Mouse (Mus musculus) liver, embryonic 11.5 days (tissue): ENCODE measurements around the gene Zmynd10. TPM values are rescaled to one million over a fixed set of nuclear protein-coding genes. Genes with fewer than 3 reads are reported as not detected.

Experiments used
- ATAC-seq: fragments of 200-750 bp; cut with Nextera tagmentation; replicated peaks from 2 replicates; pipeline ENCODE4 v1.8.0; 2017; ENCODE audit warnings: moderate number of reproducible peaks, mild to moderate bottlenecking, moderate TSS enrichment, moderate library complexity; ENCODE audit not compliant: low FRiP score
- DNase-seq: peaks from one replicate; pipeline ENCODE4 v3.0.0-alpha.2; 2017; ENCODE audit warnings: low spot score
- H3K27ac ChIP-seq: fragments of 300-500 bp; sonication (generic); 2 replicates; pipeline ENCODE4 v1.5.1; 2014; ENCODE audit warnings: mild to moderate bottlenecking, low read depth, low read length, control low read depth
- H3K27me3 ChIP-seq: fragments of 300-500 bp; sonication (generic); replicated peaks from 2 replicates; pipeline ENCODE4 v1.6.1; 2014; ENCODE audit warnings: low read length, mixed read lengths; ENCODE audit not compliant: control insufficient read depth, insufficient read depth
- H3K36me3 ChIP-seq: fragments of 300-500 bp; sonication (generic); 2 replicates; pipeline ENCODE4 v1.6.1; 2014; ENCODE audit warnings: mild to moderate bottlenecking, low read length, moderate library complexity, mixed read lengths; ENCODE audit not compliant: control insufficient read depth, insufficient read depth
- H3K4me1 ChIP-seq: fragments of 300-500 bp; sonication (generic); replicated peaks from 2 replicates; pipeline ENCODE4 v1.6.1; 2014; ENCODE audit warnings: low read length, mixed read lengths; ENCODE audit not compliant: control insufficient read depth, insufficient read depth
- H3K4me2 ChIP-seq: fragments of 300-500 bp; sonication (generic); 2 replicates; pipeline ENCODE4 v1.6.1; 2014; ENCODE audit warnings: mild to moderate bottlenecking, control low read depth, moderate library complexity
- H3K4me3 ChIP-seq: fragments of 300-500 bp; sonication (generic); 2 replicates; pipeline ENCODE4 v1.5.1; 2014; ENCODE audit warnings: low read depth, low read length, control low read depth
- H3K9ac ChIP-seq: fragments of 300-500 bp; sonication (generic); 2 replicates; pipeline ENCODE4 v1.6.1; 2014; ENCODE audit warnings: low read depth, low read length, control low read depth
- H3K9me3 ChIP-seq: fragments of 300-500 bp; sonication (generic); 2 replicates; pipeline ENCODE4 v1.6.1; 2016; ENCODE audit warnings: low read length, inconsistent platforms, mixed read lengths; ENCODE audit not compliant: control insufficient read depth
- WGBS: fragments of 180-500 bp; shearing (Covaris S2); extraction: QIAGEN DNeasy Blood & Tissue Kit; methylation state at CpG from one replicate; pipeline ENCODE4 v1.1.7; 2014; 5-methylcytosine and 5-hydroxymethylcytosine counted together
- polyA plus RNA-seq: library from polyadenylated mRNA; unstranded; fragments of >200 nt; fragmentation: Nextera tagmentation; extraction: Ambion mirVana; gene quantifications from 2 replicates; pipeline ENCODE4 v1.2.1, GENCODE M21; 2014

Gene Zmynd10
- polyA plus RNA-seq, 1 experiment from 2014 or later = 0.10 TPM

DNA sequence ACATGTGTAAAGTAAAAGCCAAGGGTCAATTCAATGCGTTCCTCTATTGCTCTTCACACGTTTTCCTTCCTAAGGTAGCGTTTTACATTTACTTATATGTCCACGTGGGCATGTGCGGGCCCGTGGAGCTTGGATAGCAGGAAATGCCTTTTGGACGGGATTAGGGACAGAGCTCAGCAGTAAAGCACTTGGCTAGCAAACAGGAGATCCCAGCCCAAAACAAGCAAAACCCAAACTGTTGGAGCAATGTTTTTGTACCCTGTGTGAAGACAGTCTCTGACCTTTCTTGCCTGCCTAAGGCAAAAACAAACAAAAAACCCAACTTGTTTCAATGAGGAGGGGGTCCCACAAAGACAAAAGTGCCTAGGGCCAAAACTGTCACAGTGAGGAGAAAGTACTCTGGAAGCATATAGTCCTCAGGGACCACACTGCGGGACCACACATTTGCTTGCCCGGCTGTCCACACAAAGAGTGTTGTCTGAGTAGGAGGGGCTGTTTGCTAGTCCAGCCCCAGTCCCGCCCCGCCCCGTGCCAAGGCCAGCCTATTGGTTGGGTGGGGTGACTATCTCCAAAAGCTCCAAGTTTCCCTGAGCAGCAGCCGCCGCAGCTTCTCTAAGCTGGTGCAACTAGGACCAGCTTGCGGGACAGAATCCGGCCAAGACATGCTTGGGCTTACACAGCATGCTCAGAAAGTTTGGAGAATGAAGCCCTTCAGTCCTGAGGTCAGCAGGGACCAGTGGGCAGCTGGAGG lies 29.4 kb downstream of the Zmynd10 start, which contains the start of gene Hyal1:
Gene Hyal1 (plus strand): TSS at position 571 of the 751 bp plus-strand sequence.
- H3K4me1 ChIP-seq = peaks cover 32% of the 10 kb centered on the region

DNA sequence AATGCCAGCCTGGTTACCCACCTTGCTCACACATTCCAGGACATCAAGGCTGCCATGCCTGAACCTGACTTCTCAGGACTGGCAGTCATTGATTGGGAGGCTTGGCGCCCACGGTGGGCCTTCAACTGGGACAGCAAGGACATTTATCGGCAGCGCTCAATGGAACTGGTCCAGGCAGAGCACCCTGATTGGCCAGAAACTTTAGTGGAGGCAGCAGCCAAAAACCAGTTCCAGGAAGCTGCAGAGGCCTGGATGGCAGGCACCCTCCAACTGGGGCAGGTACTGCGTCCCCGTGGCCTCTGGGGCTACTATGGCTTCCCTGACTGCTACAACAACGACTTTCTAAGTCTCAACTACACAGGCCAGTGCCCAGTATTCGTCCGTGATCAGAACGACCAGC lies 30.8 kb downstream of the Zmynd10 start:
- Histone ChIP-seq H3K9ac (no peak overlapping the region), H3K36me3 (peaks cover 10% of the 10 kb centered on the region), H3K4me1 (peaks cover 31% of the 10 kb centered on the region), H3K27ac (no peak overlapping the region), H3K27me3 (no peaks in the 10 kb centered on the region), H3K4me2 (no peak overlapping the region), H3K9me3 (no peaks in the 10 kb centered on the region), H3K4me3 (no peak overlapping the region)
- 90% methylated on average over 10 of the region's 10 CpGs for WGBS
- ATAC-seq (no peak), DNase-seq (no peak)

More for the DNA sequence above, 29.4 kb downstream of the Zmynd10 start, which contains the start of gene Hyal1:
- peak within 1 kb of the TSS; percentile 74 for H3K27ac ChIP-seq
- no peaks in the 10 kb centered on the region for H3K9me3 ChIP-seq
- peaks cover 21% of the 10 kb centered on the region for H3K36me3 ChIP-seq
- H3K4me3 ChIP-seq = peak within 1 kb of the TSS; percentile 51
- ATAC-seq (peak; percentile 78), DNase-seq (peak; percentile 84)
- 30% methylated on average over 16 of the region's 16 CpGs for WGBS
- peak within 1 kb of the TSS; percentile 88 for H3K4me2 ChIP-seq
- H3K27me3 ChIP-seq = no peaks in the 10 kb centered on the region
- H3K9ac ChIP-seq = peak within 1 kb of the TSS; percentile 71

GRCm38 (mm10) chr9:107578587-107578986 lies 31.5 kb downstream of the Zmynd10 start, which contains the start of gene Naa80:
Gene Naa80 (plus strand): TSS chr9:107578887.
- H3K9me3 ChIP-seq = no peaks in the 10 kb centered on the region
- peaks cover 8% of the 10 kb centered on the region for H3K36me3 ChIP-seq
- H3K4me2 ChIP-seq = no peak within 1 kb of the TSS
- DNase-seq = no peak
- WGBS = 83% methylated on average over 3 of the region's 3 CpGs
- no peak within 1 kb of the TSS for H3K27ac ChIP-seq
- peaks cover 35% of the 10 kb centered on the region for H3K4me1 ChIP-seq
- ATAC-seq = no peak
- no peak within 1 kb of the TSS for H3K4me3 ChIP-seq
- H3K9ac ChIP-seq = no peak within 1 kb of the TSS
- no peaks in the 10 kb centered on the region for H3K27me3 ChIP-seq

GRCm38 (mm10) chr9:107579023-107579900 lies 32.2 kb downstream of the Zmynd10 start:
- H3K4me3 ChIP-seq = no peak overlapping the region
- no peaks in the 10 kb centered on the region for H3K9me3 ChIP-seq
- peaks cover 7% of the 10 kb centered on the region; the same call in 1 of the 2 replicates for H3K36me3 ChIP-seq
- no peak for ATAC-seq
- no peak for DNase-seq
- 95% methylated on average over 14 of the region's 14 CpGs for WGBS
- no peak overlapping the region for H3K4me2 ChIP-seq
- H3K4me1 ChIP-seq = peaks cover 35% of the 10 kb centered on the region
- H3K9ac ChIP-seq = no peak overlapping the region
- H3K27me3 ChIP-seq = no peaks in the 10 kb centered on the region
- H3K27ac ChIP-seq = no peak overlapping the region

- H3K9me3 ChIP-seq = no peaks in the 10 kb centered on the region
- peak; percentile 79 for DNase-seq
- peaks cover 7% of the 10 kb centered on the region; the same call in 1 of the 2 replicates for H3K36me3 ChIP-seq
- peaks cover 35% of the 10 kb centered on the region for H3K4me1 ChIP-seq
- under 1% methylated on average over 32 of the region's 32 CpGs for WGBS
- peak; percentile 78 for ATAC-seq
- peak within 1 kb of the TSS; percentile 60 for H3K4me3 ChIP-seq
- H3K9ac ChIP-seq = peak within 1 kb of the TSS; percentile 86
- H3K27ac ChIP-seq = peak within 1 kb of the TSS; percentile 95
- H3K4me2 ChIP-seq = peak within 1 kb of the TSS; percentile 89
- no peaks in the 10 kb centered on the region for H3K27me3 ChIP-seq
These were observed 33.6 kb downstream of the Zmynd10 start, which contains the start of gene Hyal3 for GRCm38 (mm10) chr9:107580501-107581317. Gene Hyal3 (plus strand): TSS chr9:107580818.

- H3K9me3 ChIP-seq = no peaks in the 10 kb centered on the region
- H3K4me1 ChIP-seq = peaks cover 32% of the 10 kb centered on the region
- peak overlapping the region; percentile 86 for H3K9ac ChIP-seq
- H3K36me3 ChIP-seq = peaks cover 7% of the 10 kb centered on the region; the same call in 1 of the 2 replicates
- peak overlapping the region; percentile 95 for H3K27ac ChIP-seq
- no peak for ATAC-seq
- H3K4me3 ChIP-seq = peak overlapping the region; percentile 60
- H3K27me3 ChIP-seq = no peaks in the 10 kb centered on the region
- no peak for DNase-seq
- 52% methylated on average over 4 of the region's 4 CpGs for WGBS
- H3K4me2 ChIP-seq = peak overlapping the region; percentile 89
These were observed 34.5 kb downstream of the Zmynd10 start for GRCm38 (mm10) chr9:107581584-107581983.

DNA sequence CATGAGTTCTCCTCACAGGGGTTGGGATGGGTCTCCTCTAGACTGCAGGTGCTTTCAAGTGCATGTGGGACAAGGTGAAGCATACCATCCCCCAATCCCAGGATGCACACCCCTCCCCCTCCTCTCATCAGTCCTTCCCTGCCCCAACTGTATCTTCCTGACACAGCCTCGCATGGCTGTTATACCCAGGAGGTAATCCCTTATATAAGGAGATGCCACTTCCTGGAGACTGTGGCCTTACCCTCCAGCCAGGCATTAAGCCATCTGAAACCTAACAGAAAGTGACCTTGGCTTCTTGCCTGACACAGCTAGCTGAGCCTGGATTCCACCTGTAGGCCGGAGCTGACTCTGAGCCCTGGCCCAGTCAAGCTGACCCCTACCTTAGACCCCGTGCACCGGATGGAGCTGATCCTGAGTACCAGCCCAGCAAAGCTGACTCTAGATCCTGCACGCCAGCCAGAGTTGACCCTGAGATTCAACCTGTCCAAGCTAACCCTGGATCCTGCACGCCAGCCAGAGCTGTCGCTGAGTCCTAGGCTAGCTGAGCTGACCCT lies 35.5 kb downstream of the Zmynd10 start:
- ATAC-seq (no peak), DNase-seq (no peak)
- Histone ChIP-seq H3K9me3 (no peaks in the 10 kb centered on the region), H3K4me1 (peaks cover 27% of the 10 kb centered on the region), H3K4me2 (peak overlapping the region; percentile 89), H3K4me3 (0 out of 2 replicates have a peak overlapping the region, but pooled peaks have one; percentile 5), H3K27me3 (no peaks in the 10 kb centered on the region), H3K36me3 (peaks cover 7% of the 10 kb centered on the region; the same call in 1 of the 2 replicates), H3K27ac (peak overlapping the region; percentile 34; the same call in 1 of the 2 replicates), H3K9ac (peak overlapping the region; percentile 86)
- WGBS = 88% methylated on average over 7 of the region's 7 CpGs
